Mouse (Mus musculus): ENCODE data around the gene Tmed10. TPM values are rescaled to one million over a fixed set of nuclear protein-coding genes. Genes with fewer than 3 reads are reported as not detected.

Gene Tmed10
- total RNA-seq (2015): 297 and 300 TPM in 2 replicates
- total RNA-seq (2017): 128 and 157 TPM in 2 replicates

DNA sequence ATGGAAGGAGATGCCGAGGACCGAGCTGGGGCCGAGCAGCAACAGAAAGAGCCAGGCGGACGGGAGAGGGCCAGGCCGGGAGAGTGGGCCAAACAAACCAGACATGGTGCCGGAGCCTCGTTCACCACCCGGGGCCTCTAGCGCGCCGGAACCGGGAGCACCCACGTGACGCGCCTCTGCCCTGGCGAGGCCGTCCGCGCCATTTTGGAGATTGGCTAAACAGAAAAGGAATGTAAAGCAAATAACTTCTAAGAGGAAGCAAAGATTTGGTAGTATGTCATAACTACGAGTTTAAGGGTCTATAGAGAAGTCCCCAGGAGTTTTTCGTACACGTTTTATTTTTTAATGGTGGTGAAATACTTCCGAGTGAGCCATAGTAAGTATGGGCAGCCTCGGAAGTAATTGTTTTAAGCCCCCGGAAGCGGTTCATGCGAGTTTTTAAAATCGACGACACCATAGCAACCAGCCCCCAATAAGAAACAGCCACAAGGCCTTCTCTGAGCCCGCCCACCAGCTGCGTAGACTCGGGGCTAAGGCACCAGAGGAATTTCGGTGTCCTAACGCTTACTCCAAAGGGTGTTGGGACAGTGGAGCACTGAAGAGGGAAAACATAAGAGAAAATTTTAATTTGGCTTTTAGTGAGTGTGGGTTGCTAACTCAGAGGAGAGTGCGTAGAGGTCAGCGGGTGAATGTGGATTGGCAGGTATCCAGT is at the start of gene Tmed10:
TSS of gene Tmed10 (minus strand) at position 287 of the 712 bp plus-strand sequence.
- peak; percentile 73 for ATAC-seq (ENCODE audit: poor library complexity, severe bottlenecking)

DNA sequence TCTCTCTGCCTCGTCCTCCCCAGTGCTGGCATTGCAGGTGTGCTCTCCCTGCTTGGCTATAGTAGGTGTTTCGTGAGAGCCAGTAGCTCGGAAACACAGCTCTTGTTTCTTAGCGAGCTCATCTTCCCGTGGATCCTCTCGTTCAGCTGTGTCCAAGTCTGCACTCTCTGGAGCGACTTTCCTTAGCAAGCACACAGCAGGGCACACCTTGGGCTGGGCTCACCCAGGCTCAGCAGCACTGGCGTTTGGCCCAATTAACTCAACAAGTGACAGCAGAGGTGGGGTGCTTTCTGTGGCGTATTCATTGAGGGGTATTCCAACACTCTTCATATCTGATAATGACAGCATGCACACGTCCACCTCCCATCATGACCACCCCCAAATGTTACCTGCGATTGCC is 48.6 kb upstream of the Tmed10 start:
- ATAC-seq (ENCODE audit: poor library complexity, severe bottlenecking): no peak

DNA sequence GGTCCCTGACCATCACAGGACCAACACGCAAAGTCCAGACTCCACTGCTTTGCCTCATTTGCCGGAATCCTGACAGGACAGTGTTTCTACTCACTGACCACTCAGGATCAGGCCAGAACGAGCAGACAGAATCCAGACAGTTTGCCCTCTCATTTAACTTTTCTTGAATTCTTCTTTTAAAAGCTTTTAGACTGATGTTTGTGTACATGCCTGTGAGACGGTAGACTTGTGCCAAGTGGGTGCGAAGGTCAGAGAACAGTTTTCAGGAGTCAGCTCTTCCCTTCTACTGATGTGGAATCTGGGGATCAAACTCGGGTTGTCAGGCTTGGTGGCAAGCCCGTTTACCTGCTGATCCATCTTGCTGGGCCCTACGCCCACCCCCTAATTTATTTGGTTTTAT is 47.9 kb upstream of the Tmed10 start:
- no peak for ATAC-seq (ENCODE audit: poor library complexity, severe bottlenecking)

DNA sequence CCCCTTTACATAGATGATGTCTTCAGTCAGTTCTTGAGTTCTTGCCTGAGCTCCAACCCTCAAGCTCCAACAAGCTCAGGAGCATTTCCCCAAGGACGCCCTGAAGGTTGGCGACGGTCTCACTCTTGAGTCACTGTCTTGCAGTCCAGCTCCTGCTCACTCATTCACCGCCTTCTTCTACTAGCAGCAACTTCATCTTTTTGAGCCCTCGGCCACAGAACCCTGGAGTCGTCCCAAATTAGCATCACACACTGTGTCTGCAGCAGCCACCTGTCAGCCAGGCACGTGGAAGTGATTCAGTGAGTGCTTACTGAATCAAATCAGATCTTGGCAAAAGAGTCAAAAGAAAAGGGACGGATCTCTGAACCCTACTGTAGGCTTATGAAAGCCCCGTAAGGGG is 46.3 kb upstream of the Tmed10 start:
- ATAC-seq (ENCODE audit: poor library complexity, severe bottlenecking): 0 out of 2 replicates have a peak, but pooled peaks have one; percentile 24

DNA sequence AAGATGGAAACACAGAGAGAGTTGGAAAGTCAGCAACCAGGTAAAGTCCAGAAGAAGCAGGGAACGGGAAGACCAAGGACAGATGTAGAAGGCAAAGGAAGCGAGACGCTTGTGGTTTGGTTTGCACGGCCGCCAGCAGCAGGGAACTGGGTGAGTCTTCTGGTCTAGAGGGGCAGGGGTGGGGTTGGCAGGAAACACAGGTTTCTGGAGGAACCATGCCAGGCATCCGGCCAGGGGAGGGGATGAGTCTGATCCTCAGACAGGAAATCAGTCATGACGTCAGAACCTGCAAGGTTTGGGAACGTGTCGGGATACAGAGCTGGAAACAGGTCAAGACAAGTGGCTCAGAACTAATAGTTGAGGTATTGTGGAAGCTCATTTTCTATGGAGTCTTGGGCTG is 43.2 kb upstream of the Tmed10 start:
- ATAC-seq (ENCODE audit: poor library complexity, severe bottlenecking): peak; percentile 88

DNA sequence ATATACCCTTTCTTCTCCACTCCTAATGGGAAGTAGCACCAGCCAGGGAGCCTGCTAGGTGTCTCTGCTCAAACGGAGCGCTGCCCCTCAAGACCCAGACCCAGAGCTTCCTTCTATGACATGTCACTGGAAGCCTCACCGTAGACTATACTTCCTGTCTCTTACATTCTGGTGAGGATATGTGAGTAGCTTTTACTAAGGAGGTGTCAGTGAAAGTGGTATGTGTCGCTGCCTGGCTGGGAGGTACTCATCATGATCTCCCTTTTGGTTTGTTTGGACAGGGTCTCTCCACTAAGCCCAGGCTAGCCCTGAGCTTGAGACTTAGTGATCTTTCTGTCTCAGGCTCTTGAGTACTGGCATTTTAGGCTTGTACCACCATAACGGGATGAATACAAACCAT is 41.7 kb upstream of the Tmed10 start:
- no peak for ATAC-seq (ENCODE audit: poor library complexity, severe bottlenecking)

DNA sequence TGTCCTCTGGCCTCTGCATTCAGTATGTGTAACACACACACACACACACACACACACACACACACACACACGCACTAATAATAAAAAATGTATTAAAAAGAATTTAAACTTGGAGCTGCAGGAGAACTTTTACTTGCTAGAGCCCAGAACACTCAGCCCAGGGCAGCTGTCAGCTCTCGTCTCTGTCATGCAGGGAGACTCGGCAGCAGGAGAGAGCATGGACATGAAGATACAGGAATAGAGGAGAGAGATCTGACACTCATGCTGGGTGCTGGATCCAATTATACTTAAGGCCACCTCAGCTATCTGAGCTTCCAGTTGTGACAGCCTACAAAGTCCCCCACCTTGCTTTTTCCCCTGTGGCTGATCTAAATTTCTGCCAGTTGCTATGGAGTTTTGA is 41.2 kb upstream of the Tmed10 start:
- ATAC-seq (ENCODE audit: poor library complexity, severe bottlenecking): no peak

DNA sequence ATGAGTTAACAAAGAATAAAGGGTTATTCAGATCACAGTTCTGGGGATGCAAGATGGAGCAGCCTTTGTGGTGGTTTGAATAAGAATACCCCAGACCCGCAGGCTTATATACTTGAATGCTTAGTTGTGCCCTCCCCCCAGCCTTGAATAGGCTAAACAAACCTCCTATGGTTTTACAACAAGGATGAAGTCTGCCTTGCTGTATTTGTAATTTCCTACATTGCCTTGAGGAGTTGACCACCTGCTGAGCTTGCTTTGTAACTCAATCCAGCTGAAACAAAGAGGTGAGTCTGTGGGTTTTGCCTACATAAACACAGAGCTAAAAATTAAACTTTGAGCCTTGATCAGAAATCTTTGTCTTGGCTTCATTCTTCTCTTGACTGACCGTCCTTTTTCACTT is 36.5 kb upstream of the Tmed10 start:
- no peak for ATAC-seq (ENCODE audit: poor library complexity, severe bottlenecking)

DNA sequence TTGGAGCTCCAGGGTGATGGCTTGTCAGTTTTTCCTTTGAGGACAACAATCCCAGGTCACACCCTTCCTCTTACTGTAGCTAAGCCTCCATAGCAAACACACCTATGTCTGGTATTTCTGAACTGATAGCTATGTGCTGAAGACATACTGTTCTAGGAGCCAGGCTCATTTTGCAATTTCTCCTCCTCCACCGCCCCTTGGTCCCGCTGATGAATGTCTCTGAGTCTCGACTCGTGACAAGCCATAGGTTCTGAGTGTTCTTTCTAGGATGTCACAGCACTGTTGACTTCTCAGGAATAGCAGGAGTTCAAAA is 23.3 kb upstream of the Tmed10 start:
- no peak for ATAC-seq (ENCODE audit: poor library complexity, severe bottlenecking)

DNA sequence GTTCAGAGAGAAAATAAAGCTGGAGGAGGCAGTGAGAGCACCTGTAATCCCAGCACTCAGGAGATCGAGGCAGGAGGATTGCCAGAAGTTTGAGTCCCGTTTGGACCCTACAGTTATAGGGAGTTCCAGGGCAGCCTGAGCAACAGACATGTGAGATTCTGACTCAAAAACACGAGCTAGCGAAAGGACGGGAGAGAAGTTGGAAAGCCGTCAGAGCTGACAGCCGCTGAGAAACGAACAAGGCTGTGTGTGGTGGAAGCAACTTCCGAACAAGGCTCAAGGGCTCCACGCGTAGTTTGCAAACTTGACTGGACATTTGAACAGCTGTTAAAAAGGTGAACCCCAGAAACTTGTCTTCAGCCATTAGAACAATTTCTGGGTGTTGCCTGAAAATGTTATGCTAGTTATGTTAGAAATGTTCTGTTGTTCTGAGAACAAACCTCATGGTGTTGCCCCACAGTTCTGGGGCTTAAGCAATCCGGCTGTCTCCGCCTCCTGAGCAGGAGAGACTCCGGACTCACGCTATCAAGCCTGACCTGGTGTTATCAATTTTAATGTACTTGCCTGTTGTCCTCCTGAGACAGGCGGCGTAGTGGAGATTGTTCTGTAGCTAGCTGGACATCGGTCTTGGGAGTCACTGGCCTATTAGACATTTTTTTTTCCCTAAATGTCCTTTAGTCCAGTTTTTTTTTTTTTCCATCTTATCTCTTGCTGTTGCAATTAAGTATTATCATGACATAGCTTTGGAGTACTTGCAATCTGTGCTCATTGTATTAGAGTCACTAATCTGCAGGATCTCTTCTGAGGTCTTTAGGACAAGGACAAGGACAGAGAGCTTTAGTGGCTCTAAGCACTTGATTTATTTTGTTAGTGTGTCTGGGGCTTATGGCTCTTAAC is 22.7 kb upstream of the Tmed10 start:
- ATAC-seq (ENCODE audit: poor library complexity, severe bottlenecking): peak; percentile 76

DNA sequence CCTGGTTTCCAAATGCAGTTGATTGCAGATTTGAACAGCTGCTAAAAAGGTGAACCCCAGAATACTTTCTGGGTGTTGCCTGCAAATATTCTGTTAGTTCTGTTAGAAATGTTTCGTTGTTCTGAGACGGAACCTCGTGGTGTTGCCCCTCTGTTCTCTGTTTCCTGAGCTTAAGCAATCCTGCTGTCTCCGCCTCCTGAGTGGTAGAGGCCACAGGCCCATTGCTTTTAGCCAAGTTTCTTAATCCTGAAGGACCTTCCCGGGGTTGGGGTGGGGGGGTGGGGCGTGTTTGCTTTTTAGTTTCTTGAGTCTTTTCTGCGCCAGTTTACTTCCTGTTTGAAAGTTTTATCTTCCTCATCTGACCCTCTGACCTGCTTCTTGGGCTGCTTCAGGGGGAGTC is 19.3 kb upstream of the Tmed10 start:
- ATAC-seq (ENCODE audit: poor library complexity, severe bottlenecking): peak; percentile 59

DNA sequence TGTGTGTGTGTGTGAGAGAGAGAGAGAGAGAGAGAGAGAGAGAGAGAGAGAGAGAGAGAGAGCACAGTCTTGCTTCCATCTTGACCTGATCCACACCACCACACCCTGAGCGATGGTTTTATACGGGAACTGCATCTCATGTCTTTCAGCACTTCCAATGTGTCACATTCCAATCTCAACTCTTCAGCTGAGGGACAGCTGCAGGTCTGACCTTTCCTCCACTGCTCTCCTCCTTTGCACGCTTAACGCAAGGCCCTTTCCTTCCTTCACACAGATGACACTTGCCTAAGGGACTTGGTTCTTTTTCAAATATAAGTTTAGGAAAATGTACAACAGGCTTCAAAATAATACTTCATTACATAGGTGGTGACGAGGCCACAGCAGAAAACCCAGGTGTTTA is 18.9 kb upstream of the Tmed10 start:
- no peak for ATAC-seq (ENCODE audit: poor library complexity, severe bottlenecking)

DNA sequence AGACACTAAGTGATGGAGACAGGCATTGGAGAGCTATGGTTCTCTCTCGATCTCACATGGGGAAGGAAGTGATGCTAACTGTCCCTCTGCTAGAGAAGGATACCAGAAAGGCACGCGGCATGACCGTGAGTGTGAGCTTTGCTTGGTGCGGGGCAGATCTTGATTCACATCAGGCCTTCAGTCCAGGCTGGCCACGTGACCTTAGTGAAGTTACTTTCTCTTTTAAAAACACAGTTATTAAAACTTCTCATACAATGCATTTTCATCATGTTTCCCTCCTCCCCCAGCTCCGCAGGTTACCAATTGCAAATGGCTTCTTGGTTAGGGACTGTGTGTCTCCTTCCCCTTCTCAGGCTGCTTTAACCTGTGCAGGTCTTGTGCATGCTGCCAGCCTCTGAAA is 16.5 kb upstream of the Tmed10 start:
- ATAC-seq (ENCODE audit: poor library complexity, severe bottlenecking): no peak

DNA sequence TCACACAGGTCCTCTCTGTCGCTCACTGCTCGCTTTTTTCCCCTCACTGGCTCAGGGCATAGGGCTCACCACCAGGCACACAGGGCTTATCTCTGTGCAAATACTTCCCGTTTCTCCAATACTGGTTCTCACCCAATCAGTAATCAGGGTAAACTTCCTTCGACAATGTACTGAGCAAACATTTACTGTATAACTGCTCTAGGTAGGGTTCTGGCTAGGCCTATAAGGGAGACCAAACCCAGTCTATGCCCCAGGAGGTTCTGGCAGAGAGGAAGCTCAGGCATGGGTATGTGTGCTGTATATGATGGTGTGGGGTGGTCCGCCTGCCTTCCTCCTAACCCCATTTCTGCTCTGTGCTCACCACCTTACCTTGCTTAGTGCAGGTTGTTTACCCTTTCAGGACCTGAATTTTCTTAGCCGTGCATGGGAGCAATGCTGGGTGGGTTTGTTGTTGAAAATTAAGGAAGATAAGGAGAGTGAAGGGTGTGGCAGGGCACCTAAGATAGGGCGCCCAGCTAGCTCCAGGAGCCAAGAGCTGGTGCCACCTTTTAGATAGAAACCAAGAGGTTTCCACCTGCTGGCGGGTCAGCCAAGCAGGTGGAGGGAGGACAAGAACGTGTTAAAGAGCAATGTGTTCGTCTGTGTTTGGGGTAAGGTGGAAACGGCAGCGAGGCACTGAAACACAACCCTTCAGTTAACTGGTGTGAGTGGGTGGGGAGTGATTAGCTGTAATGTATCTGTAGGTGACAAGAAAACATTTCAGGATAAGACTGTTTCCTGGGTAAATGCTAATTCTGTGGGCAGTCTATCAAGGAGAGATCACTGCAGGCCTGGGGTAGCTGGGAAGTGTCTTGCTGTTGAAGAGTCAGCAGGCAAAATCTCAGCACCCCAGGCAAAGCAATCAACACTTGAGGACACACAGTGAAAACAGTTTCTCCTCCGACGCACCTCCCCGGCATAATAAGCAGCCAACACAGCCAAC is 14.8 kb upstream of the Tmed10 start:
- ATAC-seq (ENCODE audit: poor library complexity, severe bottlenecking): peak; percentile 57

DNA sequence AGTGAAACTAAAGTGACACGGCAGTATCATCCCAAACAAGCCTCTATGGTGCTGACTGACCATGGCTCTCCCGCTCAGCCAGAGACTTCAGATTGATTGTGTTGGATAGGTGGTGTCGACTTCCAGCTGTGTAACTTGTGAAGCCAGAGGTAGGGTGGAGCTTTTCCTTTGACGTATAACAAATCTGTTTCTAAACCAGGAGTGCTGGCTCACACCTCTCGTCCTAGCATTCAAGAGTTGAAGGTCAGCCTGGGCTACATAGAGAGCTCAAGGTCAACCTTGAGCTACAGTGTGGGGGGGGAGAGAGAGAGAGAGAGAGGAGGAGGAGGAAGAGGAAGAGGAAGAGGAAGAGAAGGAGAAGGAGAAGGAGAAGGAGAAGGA is 11.3 kb upstream of the Tmed10 start:
- peak; percentile 4; the same call in 1 of the 2 replicates for ATAC-seq (ENCODE audit: poor library complexity, severe bottlenecking)

DNA sequence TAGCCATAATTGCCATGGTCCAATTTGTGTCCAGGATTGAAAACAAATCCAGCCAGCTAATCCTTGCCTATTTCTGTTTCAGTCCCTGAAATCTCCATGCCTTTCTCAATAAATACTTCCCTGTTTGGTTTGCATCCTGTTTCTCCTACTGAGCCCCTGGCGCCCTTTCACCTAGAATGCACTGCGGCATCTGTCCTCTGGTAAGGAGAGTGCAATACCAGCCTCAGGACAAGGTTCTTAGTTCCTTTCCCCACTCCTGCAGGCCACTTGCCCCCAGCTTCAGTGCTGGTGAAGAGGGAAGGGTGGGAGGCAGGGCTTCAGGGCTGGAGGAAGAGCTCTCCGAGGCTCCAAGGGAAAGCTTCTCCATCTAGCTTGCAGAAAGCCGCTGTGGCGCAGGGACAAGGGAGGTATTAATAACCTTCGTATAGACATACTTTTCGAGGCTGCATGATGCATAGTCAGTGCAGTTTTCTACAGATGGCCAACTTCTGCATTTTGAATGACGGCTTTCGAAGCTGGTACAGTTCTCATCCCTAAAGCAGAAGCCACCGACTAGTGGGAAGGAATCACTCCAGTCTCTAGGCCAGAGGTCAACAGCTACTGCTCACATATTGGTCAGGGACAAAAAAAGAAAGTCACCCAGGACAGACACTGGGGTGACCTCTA is 10.8 kb upstream of the Tmed10 start:
- peak; percentile 77 for ATAC-seq (ENCODE audit: poor library complexity, severe bottlenecking)

DNA sequence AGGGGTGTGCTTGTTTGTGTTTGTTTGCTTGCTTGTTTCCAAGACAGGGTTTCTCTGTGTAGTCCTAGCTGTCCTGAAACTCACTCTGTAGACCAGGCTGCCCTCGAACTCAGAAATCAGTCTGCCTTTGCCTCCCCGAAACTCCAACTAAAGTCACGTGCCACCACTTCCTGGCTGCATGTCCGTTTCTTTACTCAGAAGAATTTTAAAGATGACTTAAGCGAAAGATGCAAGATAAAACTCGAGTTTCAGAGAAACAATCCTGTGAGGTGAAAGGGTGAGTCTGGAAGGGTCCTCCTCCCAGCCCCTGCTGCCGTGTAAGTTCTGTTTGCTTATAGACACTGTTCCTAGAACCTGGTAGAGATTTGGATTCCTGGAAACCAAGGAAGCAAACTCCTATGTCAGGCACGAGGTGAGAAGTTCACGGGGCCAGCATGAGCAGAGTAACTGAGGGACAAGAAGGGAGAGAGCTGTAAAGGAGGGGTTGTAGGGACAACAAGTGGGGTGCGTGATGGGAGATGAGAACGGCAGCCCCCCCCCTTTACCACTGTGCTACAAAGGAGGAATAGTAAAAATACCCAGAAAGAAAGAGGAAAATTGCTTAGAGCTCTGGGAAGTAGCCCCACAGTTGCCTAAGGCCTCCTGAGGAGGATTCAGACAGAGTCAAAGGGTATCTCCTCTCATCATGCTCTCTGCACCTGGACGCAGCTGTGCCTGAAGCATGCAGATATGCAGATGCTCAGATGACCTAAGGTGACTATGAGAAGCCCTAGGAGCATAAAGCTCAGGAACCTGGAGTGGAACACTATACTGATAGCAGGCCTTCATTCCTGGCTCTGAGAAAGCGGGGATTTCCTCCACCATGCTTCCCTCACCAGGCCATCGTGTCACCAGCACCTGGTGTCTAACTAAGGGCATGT is 8.4 kb upstream of the Tmed10 start:
- no peak for ATAC-seq (ENCODE audit: poor library complexity, severe bottlenecking)

DNA sequence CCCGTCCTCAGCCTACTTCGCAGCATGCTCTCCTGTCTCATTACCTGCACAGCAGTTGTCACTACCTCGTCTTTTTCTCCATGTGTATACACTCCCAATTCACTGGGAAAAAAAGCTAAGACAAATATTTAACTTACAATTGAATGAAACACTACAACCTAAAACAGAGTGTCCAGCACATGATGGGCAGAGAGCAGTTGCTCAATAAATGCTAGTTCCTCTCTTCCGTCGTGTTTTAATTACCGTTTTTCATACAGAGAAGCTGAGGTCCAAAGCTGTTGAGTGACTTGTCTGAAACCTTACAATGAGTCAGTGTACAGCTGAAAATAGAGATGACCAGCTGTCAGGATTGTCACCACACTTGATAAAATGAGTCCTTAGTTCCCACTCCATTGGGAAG is 6.9 kb upstream of the Tmed10 start:
- peak; percentile 42 for ATAC-seq (ENCODE audit: poor library complexity, severe bottlenecking)

DNA sequence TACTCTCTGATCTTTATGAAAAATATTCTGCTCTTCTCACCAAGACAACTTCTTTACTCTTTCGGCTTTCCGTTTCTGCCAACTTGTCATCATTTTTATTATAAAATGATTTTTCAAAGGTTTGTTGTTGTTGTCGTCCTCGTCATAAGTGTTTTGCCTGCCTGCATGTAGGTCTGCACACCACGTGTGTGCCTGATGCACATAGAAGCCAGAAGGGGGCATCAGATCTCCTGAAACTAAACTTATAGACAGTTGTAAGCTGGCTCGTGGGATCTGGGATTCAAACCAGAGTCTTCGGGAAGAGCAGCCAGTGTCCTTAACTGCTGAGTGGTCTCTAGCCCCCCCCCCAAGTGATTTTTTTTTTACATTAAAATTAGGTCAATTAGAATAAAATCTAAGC is 6.3 kb upstream of the Tmed10 start:
- no peak for ATAC-seq (ENCODE audit: poor library complexity, severe bottlenecking)

DNA sequence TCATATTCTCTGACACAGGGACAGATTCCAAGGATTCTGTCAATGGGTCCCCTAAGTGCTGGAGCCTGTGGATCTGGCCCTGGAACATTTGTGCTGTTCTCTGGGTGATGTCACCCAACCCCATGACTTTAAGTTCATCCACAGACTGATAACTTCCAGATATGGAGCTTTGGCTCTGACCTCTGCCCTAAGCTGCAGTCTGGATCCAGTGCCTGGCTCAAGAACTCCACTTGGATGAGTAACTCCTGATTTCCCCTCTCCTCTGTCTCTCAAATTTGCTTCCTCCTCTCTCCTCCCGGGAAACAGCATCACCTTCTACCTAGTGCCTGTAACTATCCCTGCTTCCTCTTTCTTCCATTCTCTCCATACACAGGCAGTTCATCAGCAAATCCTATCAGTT is 5.7 kb upstream of the Tmed10 start:
- ATAC-seq (ENCODE audit: poor library complexity, severe bottlenecking): no peak
